Mouse (Mus musculus) hindbrain, embryonic 12.5 days (tissue): ENCODE data around the gene Depp1. TPM values are rescaled to one million over a fixed set of nuclear protein-coding genes. Genes with fewer than 3 reads are reported as not detected.

Source experiments
- ATAC-seq: fragments of 200-750 bp; cut with Nextera tagmentation; 2 replicates; pipeline ENCODE4 v1.8.0; 2017; ENCODE audit warnings: moderate TSS enrichment; ENCODE audit not compliant: low FRiP score
- H3K27ac ChIP-seq: fragments of 300-500 bp; sonication (generic); 2 replicates; pipeline ENCODE4 v1.5.1; 2016; ENCODE audit warnings: mild to moderate bottlenecking
- H3K27me3 ChIP-seq: fragments of 300-500 bp; sonication (generic); 2 replicates; pipeline ENCODE4 v1.6.1; 2016; ENCODE audit warnings: mild to moderate bottlenecking
- H3K36me3 ChIP-seq: fragments of 300-500 bp; sonication (generic); 2 replicates; pipeline ENCODE4 v1.6.1; 2016; ENCODE audit warnings: mild to moderate bottlenecking
- H3K4me1 ChIP-seq: fragments of 300-500 bp; sonication (generic); 2 replicates; pipeline ENCODE4 v1.6.1; 2016
- H3K4me2 ChIP-seq: fragments of 300-500 bp; sonication (generic); replicated peaks from 2 replicates; pipeline ENCODE4 v1.6.1; 2016; ENCODE audit warnings: mild to moderate bottlenecking
- H3K4me3 ChIP-seq: fragments of 300-500 bp; sonication (generic); 2 replicates; pipeline ENCODE4 v1.5.1; 2016; ENCODE audit warnings: mild to moderate bottlenecking
- H3K9ac ChIP-seq: fragments of 300-500 bp; sonication (generic); 2 replicates; pipeline ENCODE4 v1.6.1; 2016; ENCODE audit warnings: mild to moderate bottlenecking, moderate library complexity
- H3K9me3 ChIP-seq: fragments of 300-500 bp; sonication (generic); replicated peaks from 2 replicates; pipeline ENCODE4 v1.6.1; 2016; ENCODE audit warnings: mild to moderate bottlenecking
- WGBS: fragments of 180-500 bp; shearing (Covaris S2); methylation state at CpG from one replicate; pipeline ENCODE4 v1.1.7; 2016; 5-methylcytosine and 5-hydroxymethylcytosine counted together
- polyA plus RNA-seq: library from polyadenylated mRNA; unstranded; fragments of >200 nt; fragmentation: Nextera tagmentation; extraction: Ambion mirVana; gene quantifications from 2 replicates; pipeline ENCODE4 v1.2.1, GENCODE M21; 2016

The Depp1 gene
- polyA plus RNA-seq, 1 experiment from 2014 or later = 9.7 TPM

DNA sequence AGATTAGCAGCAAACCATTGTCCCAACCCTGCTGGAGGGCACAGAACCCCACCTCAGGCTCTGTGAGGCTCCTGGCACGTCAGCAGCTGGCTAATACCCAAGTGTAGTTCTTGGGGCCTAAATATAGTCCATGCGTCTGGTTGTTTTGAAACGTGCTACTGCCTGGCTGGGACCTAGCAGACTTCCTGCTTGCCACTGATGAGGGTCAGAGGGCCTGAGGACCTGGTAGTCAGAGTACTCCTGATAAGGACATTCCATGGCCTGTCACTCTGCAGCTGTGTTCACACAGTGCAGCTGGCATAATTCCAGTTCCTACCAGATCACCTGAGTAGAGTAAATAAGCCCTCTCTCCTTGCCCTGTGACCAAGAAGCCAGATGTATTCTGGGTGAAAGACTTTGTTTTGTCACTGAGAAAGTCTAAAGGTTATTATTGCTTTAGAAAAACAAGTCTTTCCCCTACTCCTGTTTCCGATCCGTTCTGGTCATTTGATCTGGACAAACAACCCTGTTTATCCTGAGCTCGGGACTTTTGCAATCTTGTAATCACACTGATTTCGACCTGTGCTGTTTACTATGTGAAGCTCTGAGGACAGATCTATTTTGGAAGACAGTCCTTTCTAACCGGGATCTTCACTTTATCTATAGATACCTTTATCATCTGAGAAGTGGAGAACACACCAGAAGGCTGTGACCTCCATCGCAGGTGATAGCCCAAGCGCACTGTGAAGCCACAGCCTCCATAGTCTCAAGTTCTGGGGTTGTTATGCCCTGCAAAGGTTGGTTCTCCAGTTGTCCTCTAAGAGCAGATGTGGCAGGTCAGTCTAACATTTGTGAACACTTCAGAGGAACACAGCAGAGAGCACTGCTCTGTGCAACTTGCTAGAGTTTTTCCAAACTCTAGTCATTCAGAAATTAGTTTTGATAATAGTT lies 14.9 kb upstream of the Depp1 start:
- H3K9ac ChIP-seq = no peak overlapping the region
- ATAC-seq = no peak
- no peak overlapping the region for H3K27ac ChIP-seq
- no peak overlapping the region for H3K4me2 ChIP-seq
- peaks cover 17% of the 10 kb centered on the region; the same call in 1 of the 2 replicates for H3K36me3 ChIP-seq
- no peak overlapping the region for H3K4me3 ChIP-seq
- H3K27me3 ChIP-seq = no peaks in the 10 kb centered on the region
- H3K4me1 ChIP-seq = peaks cover 4% of the 10 kb centered on the region; the same call in 1 of the 2 replicates
- 70% methylated on average over 10 of the region's 10 CpGs for WGBS
- H3K9me3 ChIP-seq = no peaks in the 10 kb centered on the region

- Histone ChIP-seq H3K9ac (no peak overlapping the region), H3K27me3 (no peaks in the 10 kb centered on the region), H3K9me3 (no peaks in the 10 kb centered on the region), H3K4me3 (no peak overlapping the region), H3K36me3 (peaks cover 26% of the 10 kb centered on the region), H3K4me1 (peaks cover 4% of the 10 kb centered on the region; the same call in 1 of the 2 replicates), H3K4me2 (no peak overlapping the region), H3K27ac (no peak overlapping the region)
- ATAC-seq = no peak
- WGBS = 76% methylated on average over 9 of the region's 9 CpGs
Observed at GRCm38 (mm10) chr6:116636581-116637235, 13.7 kb upstream of the Depp1 start.

DNA sequence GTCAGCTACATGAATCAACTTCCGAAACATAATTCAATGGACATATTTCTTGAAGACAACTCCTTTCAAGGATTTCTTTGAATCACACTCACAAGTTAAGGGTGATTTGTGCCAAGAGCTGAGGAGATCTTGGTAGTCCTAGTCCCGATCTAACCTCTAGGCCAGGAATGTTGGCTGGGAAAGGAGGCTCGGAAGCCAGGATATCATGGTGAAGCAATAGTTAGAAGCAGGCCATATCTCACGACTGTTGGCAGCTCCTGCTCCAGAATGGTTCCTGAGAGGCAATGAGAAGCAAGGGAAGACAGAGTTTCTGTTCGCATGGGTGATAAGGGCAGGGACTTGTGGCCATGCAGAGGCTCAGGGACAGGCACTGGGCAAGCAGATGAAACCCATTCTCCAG lies 12.9 kb upstream of the Depp1 start:
- H3K27ac ChIP-seq = no peak overlapping the region
- H3K4me1 ChIP-seq = peaks cover 4% of the 10 kb centered on the region; the same call in 1 of the 2 replicates
- no peak overlapping the region for H3K4me2 ChIP-seq
- H3K4me3 ChIP-seq = no peak overlapping the region
- peaks cover 26% of the 10 kb centered on the region for H3K36me3 ChIP-seq
- WGBS = 92% methylated on average over 5 of the region's 5 CpGs
- no peaks in the 10 kb centered on the region for H3K27me3 ChIP-seq
- no peak overlapping the region for H3K9ac ChIP-seq
- H3K9me3 ChIP-seq = no peaks in the 10 kb centered on the region
- ATAC-seq = no peak

DNA sequence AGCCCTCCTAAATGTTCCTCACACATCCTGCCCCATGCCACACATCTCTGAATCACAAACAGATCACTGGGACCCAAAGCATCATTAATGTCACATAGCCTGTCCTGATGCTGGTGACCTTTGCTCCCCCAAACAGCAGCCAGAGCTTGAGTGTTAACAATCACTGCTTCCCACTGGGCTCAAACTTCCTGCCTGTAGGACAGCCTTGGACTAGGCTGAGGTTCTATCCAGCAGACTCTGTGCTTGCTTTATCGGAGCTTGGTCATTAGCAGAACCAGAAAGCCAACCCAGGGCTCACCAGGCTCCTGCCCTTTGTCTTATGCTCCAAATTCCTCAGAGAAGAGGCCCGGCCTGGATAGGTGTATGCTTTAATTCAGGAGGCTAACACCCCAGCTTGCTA lies 11.5 kb upstream of the Depp1 start:
- no peak overlapping the region for H3K4me2 ChIP-seq
- no peak overlapping the region for H3K27ac ChIP-seq
- ATAC-seq = no peak
- H3K9me3 ChIP-seq = no peaks in the 10 kb centered on the region
- H3K4me1 ChIP-seq = peaks cover 4% of the 10 kb centered on the region; the same call in 1 of the 2 replicates
- H3K27me3 ChIP-seq = no peaks in the 10 kb centered on the region
- H3K9ac ChIP-seq = no peak overlapping the region
- H3K4me3 ChIP-seq = no peak overlapping the region
- WGBS = 85% methylated on average over 2 of the region's 2 CpGs
- peaks cover 26% of the 10 kb centered on the region for H3K36me3 ChIP-seq

- Histone ChIP-seq H3K36me3 (peaks cover 28% of the 10 kb centered on the region), H3K27me3 (no peaks in the 10 kb centered on the region), H3K9ac (no peak overlapping the region), H3K9me3 (no peaks in the 10 kb centered on the region), H3K4me1 (peaks cover 4% of the 10 kb centered on the region; the same call in 1 of the 2 replicates), H3K27ac (no peak overlapping the region), H3K4me2 (no peak overlapping the region), H3K4me3 (no peak overlapping the region)
- WGBS = 62% methylated on average over 2 of the region's 2 CpGs
- ATAC-seq = no peak
Observed at GRCm38 (mm10) chr6:116639663-116640062, 10.7 kb upstream of the Depp1 start.

GRCm38 (mm10) chr6:116642942-116643341 lies 7.5 kb upstream of the Depp1 start:
- H3K4me1 ChIP-seq = no peaks in the 10 kb centered on the region
- no peak overlapping the region for H3K27ac ChIP-seq
- H3K4me3 ChIP-seq = no peak overlapping the region
- no peak overlapping the region for H3K9ac ChIP-seq
- H3K27me3 ChIP-seq = no peaks in the 10 kb centered on the region
- 85% methylated on average over 11 of the region's 11 CpGs for WGBS
- H3K36me3 ChIP-seq = peaks cover 38% of the 10 kb centered on the region
- H3K4me2 ChIP-seq = no peak overlapping the region
- ATAC-seq = no peak
- no peaks in the 10 kb centered on the region for H3K9me3 ChIP-seq

- Histone ChIP-seq H3K9ac (no peak overlapping the region), H3K4me2 (no peak overlapping the region), H3K9me3 (no peaks in the 10 kb centered on the region), H3K27me3 (no peaks in the 10 kb centered on the region), H3K36me3 (peaks cover 34% of the 10 kb centered on the region), H3K4me3 (no peak overlapping the region), H3K4me1 (no peaks in the 10 kb centered on the region), H3K27ac (no peak overlapping the region)
- no peak for ATAC-seq
- 58% methylated on average over 4 of the region's 4 CpGs for WGBS
Observed at GRCm38 (mm10) chr6:116643881-116644280, 6.5 kb upstream of the Depp1 start.

DNA sequence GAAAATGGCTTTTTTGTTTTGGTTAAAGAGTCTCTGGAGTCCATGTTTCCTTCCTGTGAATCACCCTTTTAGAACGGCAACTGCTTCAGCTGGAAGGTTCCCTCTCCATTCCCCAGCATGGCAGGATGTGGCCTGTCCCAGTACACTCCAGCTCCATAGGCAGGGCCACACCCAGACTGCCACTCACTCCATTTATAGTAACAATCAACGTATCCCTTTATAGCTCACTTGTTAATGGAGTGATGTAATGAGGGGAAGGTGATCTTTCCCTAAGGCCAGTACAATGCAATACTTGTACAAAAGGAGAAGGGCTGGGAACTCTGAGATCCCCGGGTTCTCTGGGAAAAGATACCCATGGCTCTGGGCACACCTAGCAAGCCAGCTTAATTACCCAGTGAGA lies 6.1 kb upstream of the Depp1 start:
- Histone ChIP-seq H3K4me3 (no peak overlapping the region), H3K27ac (no peak overlapping the region), H3K9me3 (no peaks in the 10 kb centered on the region), H3K27me3 (no peaks in the 10 kb centered on the region), H3K9ac (no peak overlapping the region), H3K4me2 (no peak overlapping the region), H3K36me3 (peaks cover 30% of the 10 kb centered on the region), H3K4me1 (no peaks in the 10 kb centered on the region)
- WGBS = 64% methylated on average over 3 of the region's 3 CpGs
- no peak for ATAC-seq

DNA sequence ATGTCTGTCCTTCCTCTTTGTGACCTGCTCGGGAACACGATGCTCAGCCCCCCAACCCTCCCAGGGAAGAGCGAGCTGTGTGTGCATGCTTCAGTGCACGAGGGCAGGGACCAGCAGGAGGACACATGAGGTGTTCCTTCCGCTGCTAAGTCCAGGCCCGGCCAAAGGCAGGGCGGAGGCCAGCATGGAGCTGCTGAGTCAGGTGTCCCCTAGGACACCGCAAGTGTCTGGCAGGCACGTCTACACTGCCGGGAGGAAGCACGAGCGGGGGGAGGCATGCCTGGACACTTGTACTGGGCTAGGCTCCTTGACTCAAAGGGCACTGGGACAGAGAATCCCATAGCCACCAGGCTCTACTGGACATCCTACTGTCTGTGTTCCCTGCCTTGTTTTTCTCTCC lies 2.6 kb upstream of the Depp1 start:
- Histone ChIP-seq H3K4me2 (no peak overlapping the region), H3K9me3 (no peaks in the 10 kb centered on the region), H3K4me3 (no peak overlapping the region), H3K4me1 (peaks cover 8% of the 10 kb centered on the region), H3K36me3 (peaks cover 20% of the 10 kb centered on the region), H3K9ac (no peak overlapping the region), H3K27ac (no peak overlapping the region), H3K27me3 (no peaks in the 10 kb centered on the region)
- WGBS = 76% methylated on average over 12 of the region's 12 CpGs
- no peak for ATAC-seq

DNA sequence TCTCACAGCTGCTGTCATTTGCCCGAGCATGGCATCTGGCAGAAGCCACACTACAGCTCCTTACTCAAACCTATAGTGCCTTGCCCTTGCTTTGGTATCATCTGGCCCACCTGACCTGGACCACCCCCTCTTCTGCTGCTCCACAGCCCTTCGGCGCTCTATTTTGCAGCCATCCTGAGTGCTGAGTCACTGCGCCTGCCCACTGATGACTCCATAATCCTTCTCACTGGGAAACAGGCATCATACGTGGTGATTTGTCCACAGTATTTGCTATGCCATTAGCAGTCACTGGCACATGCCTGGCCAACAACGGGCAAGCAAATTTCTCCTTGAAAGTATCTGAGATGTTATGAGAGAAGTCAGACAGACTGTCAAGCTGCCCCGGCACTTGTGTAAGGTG lies 598 bp upstream of the Depp1 start:
- no peak overlapping the region for H3K4me3 ChIP-seq
- peaks cover 16% of the 10 kb centered on the region for H3K36me3 ChIP-seq
- H3K27me3 ChIP-seq = no peaks in the 10 kb centered on the region
- H3K27ac ChIP-seq = no peak overlapping the region
- H3K9me3 ChIP-seq = no peaks in the 10 kb centered on the region
- ATAC-seq = no peak
- H3K4me1 ChIP-seq = peaks cover 8% of the 10 kb centered on the region
- H3K4me2 ChIP-seq = no peak overlapping the region
- H3K9ac ChIP-seq = no peak overlapping the region
- 88% methylated on average over 7 of the region's 7 CpGs for WGBS

DNA sequence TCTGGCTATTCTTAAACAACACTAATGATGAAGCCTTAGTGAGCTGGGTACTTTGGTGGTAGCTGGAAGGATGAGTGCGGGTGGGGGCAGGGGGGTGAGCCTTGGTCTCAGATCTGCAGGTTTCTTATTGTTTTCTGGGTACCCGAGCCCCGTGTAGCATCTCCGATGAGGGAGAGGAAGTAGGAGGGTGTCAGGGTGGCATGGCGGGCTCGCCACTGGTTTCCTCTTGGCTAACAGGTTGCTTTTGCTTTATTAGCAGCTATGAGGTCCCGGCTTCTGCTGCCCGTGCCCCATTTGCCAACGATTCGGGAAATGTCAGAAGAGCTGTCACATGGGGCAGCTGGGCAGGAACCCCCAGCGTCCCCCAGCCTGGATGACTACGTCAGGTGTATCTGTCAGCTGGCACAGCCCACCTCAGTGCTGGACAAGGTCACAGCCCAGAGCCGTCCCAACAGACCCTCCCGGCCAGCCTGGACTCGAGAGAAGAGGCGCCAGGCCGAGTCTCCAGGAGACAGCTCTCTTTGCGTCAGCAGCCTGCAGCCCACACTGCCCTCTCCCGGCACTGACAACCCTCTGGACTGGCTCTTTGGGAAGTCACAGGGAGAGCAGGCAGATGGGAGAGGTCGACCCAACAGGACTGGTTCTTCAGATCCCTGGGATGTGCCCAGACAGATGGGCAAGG lies 1.2 kb downstream of the Depp1 start:
- no peaks in the 10 kb centered on the region for H3K9me3 ChIP-seq
- no peak overlapping the region for H3K4me3 ChIP-seq
- no peak for ATAC-seq
- H3K36me3 ChIP-seq = 0 out of 2 replicates have a peak, but pooled peaks cover 9% of the 10 kb centered on the region
- 70% methylated on average over 20 of the region's 20 CpGs for WGBS
- H3K27me3 ChIP-seq = no peaks in the 10 kb centered on the region
- H3K9ac ChIP-seq = no peak overlapping the region
- no peak overlapping the region for H3K4me2 ChIP-seq
- H3K4me1 ChIP-seq = peaks cover 8% of the 10 kb centered on the region
- H3K27ac ChIP-seq = no peak overlapping the region

DNA sequence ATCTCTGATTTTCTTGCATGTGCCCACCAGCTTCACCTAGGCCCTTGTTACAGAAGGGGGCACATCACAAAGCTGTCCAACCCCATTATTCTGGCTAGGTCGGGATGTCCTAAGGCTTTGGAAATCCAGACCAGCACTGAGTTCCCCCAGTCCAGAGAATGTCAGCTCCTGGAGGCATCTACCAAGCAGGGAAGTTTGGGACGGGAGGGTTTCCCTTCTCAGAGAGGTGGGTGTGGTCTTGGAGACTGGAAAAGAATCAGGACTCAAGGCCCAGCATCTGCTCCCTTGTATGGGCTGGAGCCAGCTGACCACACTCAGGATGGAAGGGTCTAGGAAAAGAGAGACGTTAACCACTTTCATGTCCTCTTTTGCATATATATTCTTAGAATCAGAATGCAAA lies 2.8 kb downstream of the Depp1 start:
- 77% methylated on average over 3 of the region's 3 CpGs for WGBS
- H3K4me1 ChIP-seq = peaks cover 8% of the 10 kb centered on the region
- H3K9me3 ChIP-seq = no peaks in the 10 kb centered on the region

More for the DNA sequence above, 2.8 kb downstream of the Depp1 start:
- Histone ChIP-seq H3K36me3 (peaks cover 11% of the 10 kb centered on the region; the same call in 1 of the 2 replicates), H3K27ac (no peak overlapping the region), H3K4me2 (no peak overlapping the region), H3K27me3 (no peaks in the 10 kb centered on the region), H3K9ac (no peak overlapping the region), H3K4me3 (no peak overlapping the region)
- no peak for ATAC-seq
